Mouse (Mus musculus): ENCODE measurements around the gene Psd. TPM values are rescaled to one million over a fixed set of nuclear protein-coding genes. Genes with fewer than 3 reads are reported as not detected.

The Psd gene
- polyA plus RNA-seq, 1 experiment from 2014 or later = 99.1 TPM

DNA sequence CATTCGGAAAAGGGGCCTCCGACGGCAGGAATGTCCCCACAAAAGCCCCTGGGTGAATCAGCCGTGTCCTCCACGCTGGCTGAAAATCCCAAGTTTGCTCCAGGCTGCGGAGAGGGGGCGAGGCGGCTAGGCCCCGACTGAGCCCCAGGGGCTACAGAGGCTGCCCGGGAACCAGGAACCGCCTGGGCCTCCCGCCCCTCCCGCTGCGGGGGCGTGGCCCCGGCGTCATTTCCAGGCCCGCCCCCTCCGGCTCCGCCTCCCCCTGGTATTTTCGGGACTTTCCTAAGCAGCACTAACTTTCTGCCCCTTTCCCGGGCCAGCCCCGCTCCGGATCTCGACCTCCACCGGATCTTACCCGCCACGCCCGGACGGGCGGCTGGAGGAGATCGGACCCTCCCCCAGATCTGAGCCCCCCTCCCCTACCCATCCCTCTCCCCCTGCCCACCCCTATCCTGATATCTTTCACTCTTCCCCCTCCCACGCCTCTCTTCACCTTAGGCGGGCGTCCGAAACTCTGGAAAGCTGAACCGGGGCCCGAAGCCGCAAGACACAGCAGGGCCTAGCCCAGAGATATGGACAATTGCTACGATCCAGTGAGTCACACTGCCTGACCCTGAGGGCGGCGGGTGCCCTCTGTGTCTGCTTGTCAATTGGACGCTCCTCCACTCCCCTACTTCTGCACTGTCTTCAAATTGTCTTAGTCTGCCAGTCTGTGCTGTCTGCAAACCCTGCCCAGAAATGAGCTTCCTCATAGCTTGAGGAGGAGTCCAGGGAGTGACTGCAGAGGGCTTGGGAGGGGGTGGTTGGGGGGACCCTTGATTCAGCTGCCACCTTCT lies 21.3 kb downstream of the Psd start:
- under 1% methylated on average over 38 of the region's 43 CpGs for WGBS
- no peaks in the 10 kb centered on the region for H3K36me3 ChIP-seq (ENCODE audit: control insufficient read depth, insufficient read depth, low read length)
- H3K4me2 ChIP-seq (ENCODE audit: low read length) = peak overlapping the region; percentile 96
- H3K4me3 ChIP-seq (ENCODE audit: low read length) = peak overlapping the region; percentile 50
- peaks cover 14% of the 10 kb centered on the region for H3K4me1 ChIP-seq (ENCODE audit: control insufficient read depth, insufficient read depth, low read depth, low read length)
- H3K9ac ChIP-seq (ENCODE audit: low read depth, low read length) = peak overlapping the region; percentile 64
- peak; percentile 35; the same call in 1 of the 2 replicates for ATAC-seq
- peaks cover 14% of the 10 kb centered on the region for H3K27me3 ChIP-seq (replicated peaks; ENCODE audit: control insufficient read depth, insufficient read depth, low read length)
- no peak overlapping the region for H3K27ac ChIP-seq (ENCODE audit: low read depth, low read length)
- no peaks in the 10 kb centered on the region for H3K9me3 ChIP-seq (ENCODE audit: control insufficient read depth, low read length)

DNA sequence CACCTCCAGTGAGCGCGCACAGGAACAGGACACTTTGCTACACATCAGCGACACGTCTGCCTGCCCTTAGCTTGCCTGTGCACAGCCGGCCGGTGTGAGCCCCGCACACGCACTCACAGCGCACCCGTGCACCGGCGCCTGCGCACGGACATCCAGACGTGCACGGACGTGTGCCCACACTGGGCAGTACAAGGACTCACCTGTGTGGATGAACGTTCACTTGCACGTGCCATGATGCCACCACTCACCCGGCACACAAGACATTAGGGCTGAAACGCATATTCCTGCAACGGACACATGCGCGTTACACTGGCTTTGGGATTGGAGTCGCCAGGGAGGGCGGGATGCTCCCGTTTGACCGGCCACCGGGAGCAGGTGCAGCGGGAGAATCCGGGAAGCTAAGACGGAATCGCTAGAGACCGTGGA lies 22.0 kb downstream of the Psd start:
- Histone ChIP-seq H3K4me1 (ENCODE audit: control insufficient read depth, insufficient read depth, low read depth, low read length) (peaks cover 14% of the 10 kb centered on the region), H3K36me3 (ENCODE audit: control insufficient read depth, insufficient read depth, low read length) (no peaks in the 10 kb centered on the region), H3K27ac (ENCODE audit: low read depth, low read length) (no peak overlapping the region; the same call in 1 of the 2 replicates), H3K4me2 (ENCODE audit: low read length) (peak overlapping the region; percentile 96), H3K4me3 (ENCODE audit: low read length) (peak overlapping the region; percentile 50), H3K9me3 (ENCODE audit: control insufficient read depth, low read length) (no peaks in the 10 kb centered on the region), H3K27me3 (replicated peaks; ENCODE audit: control insufficient read depth, insufficient read depth, low read length) (peaks cover 14% of the 10 kb centered on the region), H3K9ac (ENCODE audit: low read depth, low read length) (peak overlapping the region; percentile 64)
- ATAC-seq = 0 out of 2 replicates have a peak, but pooled peaks have one; percentile 1
- WGBS = under 1% methylated on average over 33 of the region's 34 CpGs

DNA sequence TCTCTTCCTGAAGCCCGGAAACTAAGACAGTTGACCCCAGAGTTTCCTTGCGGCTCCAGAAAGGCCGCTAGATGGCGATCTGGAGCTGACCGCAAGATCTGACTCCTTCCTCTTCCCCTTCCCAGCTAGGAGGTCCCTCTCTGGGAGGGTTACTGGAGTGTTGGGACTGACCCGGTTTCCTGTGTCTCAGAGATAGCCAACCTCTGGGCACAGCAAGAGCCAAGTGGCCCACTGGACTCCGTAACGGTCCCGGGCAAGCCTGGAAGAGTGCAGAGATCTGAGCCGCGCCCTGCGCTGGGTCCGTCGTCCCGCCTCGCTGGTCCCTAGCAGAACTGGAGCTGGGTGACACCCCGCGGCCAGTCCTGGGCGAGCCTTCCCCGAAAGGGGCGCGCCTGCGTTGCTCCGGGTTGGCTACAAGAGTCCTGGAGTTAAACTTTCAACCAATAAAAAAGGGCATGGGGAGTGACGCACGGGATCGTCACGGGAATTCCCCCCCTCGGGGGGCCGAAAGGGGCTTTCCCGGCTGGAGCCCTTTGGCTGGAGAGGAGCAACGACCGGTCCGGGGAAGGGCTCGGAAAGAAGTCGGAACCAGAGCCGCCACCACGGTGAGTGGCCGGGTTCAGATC lies 22.6 kb downstream of the Psd start, which contains the start of gene Nfkb2:
Gene Nfkb2, plus strand, starts transcription at position 105 of the 626 bp plus-strand sequence.
- H3K4me2 ChIP-seq (ENCODE audit: low read length) = peak within 1 kb of the TSS; percentile 96
- peak within 1 kb of the TSS; percentile 50 for H3K4me3 ChIP-seq (ENCODE audit: low read length)
- WGBS = under 1% methylated on average over 39 of the region's 39 CpGs
- peak within 1 kb of the TSS; percentile 66; the same call in 1 of the 2 replicates for H3K27ac ChIP-seq (ENCODE audit: low read depth, low read length)
- H3K9ac ChIP-seq (ENCODE audit: low read depth, low read length) = peak within 1 kb of the TSS; percentile 64
- H3K36me3 ChIP-seq (ENCODE audit: control insufficient read depth, insufficient read depth, low read length) = no peaks in the 10 kb centered on the region
- peaks cover 14% of the 10 kb centered on the region for H3K27me3 ChIP-seq (replicated peaks; ENCODE audit: control insufficient read depth, insufficient read depth, low read length)
- ATAC-seq = peak; percentile 84
- no peaks in the 10 kb centered on the region for H3K9me3 ChIP-seq (ENCODE audit: control insufficient read depth, low read length)
- H3K4me1 ChIP-seq (ENCODE audit: control insufficient read depth, insufficient read depth, low read depth, low read length) = peaks cover 14% of the 10 kb centered on the region

DNA sequence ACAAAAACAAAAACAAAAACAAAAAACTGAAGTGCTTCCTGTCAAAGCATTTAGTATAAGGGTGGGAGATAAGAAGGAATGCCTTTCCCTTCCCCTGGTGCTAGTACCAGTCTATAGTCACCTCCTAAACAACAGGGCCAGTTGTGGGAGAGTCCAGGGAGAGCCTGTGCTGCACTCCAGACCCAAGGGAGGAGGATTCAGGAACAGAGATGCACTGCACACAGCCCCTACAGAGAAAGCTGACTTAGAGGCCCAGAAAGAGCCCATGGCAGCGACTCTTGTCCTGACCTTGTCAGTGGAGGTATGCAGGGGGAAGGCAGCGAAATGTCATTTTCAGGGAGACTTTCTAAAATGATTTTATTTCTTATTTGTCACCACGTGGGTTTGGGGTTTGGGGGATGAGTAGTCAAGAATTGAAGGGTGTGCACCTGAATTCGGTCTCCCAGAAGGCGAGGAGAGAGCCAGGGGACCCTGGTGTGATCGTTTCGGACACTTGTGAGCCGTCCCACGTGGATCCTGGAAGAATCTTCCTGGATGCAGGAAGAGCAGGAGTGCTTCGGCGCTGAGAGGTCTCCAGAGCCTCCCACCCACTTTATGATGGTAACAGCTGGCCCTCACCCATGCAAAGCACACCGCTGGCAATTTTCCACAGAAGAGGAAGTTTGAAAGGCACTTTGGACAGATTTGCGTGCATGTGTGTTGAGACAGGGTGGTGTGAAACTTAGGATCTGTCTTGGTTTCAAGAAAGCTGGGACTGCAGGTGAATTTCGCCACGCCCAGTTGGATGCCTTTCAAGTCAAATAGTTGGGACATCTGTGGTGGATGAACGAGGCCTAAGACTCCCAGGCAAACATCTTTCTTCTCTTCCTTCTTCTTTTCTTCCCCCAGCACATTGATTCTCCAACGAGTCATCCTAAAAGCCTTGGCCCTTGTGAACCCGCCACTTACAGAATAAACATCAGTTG lies 23.4 kb downstream of the Psd start:
- peak overlapping the region; percentile 96 for H3K4me2 ChIP-seq (ENCODE audit: low read length)
- ATAC-seq = no peak
- no peak overlapping the region; the same call in 1 of the 2 replicates for H3K9ac ChIP-seq (ENCODE audit: low read depth, low read length)
- H3K27me3 ChIP-seq (replicated peaks; ENCODE audit: control insufficient read depth, insufficient read depth, low read length) = peaks cover 14% of the 10 kb centered on the region
- H3K36me3 ChIP-seq (ENCODE audit: control insufficient read depth, insufficient read depth, low read length) = no peaks in the 10 kb centered on the region
- WGBS = 55% methylated on average over 18 of the region's 18 CpGs
- no peak overlapping the region for H3K27ac ChIP-seq (ENCODE audit: low read depth, low read length)
- H3K9me3 ChIP-seq (ENCODE audit: control insufficient read depth, low read length) = no peaks in the 10 kb centered on the region
- peaks cover 10% of the 10 kb centered on the region for H3K4me1 ChIP-seq (ENCODE audit: control insufficient read depth, insufficient read depth, low read depth, low read length)
- H3K4me3 ChIP-seq (ENCODE audit: low read length) = peak overlapping the region; percentile 50

DNA sequence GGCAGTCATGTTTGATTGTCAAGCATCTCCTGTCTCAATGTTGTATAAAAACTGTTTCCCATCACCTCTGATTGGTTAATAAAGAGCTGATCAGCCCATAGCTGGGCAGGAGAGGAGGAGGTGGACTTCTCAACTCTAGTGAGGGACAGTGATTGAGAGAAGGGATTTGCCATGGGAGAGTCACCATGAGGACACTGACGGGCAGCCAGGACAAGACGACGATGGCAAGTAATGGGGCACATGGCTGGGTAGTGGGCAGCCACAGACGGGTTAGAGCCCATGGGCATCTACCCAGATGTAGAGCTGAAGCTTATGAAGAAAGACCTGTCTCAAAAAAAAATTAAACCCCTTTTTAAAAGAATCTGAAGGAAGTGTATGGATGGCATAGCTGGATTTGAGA lies 24.4 kb downstream of the Psd start:
- no peak for ATAC-seq
- H3K27me3 ChIP-seq (replicated peaks; ENCODE audit: control insufficient read depth, insufficient read depth, low read length) = peaks cover 11% of the 10 kb centered on the region
- H3K9ac ChIP-seq (ENCODE audit: low read depth, low read length) = no peak overlapping the region
- H3K4me1 ChIP-seq (ENCODE audit: control insufficient read depth, insufficient read depth, low read depth, low read length) = peaks cover 9% of the 10 kb centered on the region
- no peak overlapping the region for H3K27ac ChIP-seq (ENCODE audit: low read depth, low read length)
- H3K36me3 ChIP-seq (ENCODE audit: control insufficient read depth, insufficient read depth, low read length) = no peaks in the 10 kb centered on the region
- WGBS = 85% methylated on average over 4 of the region's 4 CpGs
- no peak overlapping the region for H3K4me2 ChIP-seq (ENCODE audit: low read length)
- H3K4me3 ChIP-seq (ENCODE audit: low read length) = no peak overlapping the region
- H3K9me3 ChIP-seq (ENCODE audit: control insufficient read depth, low read length) = no peaks in the 10 kb centered on the region

DNA sequence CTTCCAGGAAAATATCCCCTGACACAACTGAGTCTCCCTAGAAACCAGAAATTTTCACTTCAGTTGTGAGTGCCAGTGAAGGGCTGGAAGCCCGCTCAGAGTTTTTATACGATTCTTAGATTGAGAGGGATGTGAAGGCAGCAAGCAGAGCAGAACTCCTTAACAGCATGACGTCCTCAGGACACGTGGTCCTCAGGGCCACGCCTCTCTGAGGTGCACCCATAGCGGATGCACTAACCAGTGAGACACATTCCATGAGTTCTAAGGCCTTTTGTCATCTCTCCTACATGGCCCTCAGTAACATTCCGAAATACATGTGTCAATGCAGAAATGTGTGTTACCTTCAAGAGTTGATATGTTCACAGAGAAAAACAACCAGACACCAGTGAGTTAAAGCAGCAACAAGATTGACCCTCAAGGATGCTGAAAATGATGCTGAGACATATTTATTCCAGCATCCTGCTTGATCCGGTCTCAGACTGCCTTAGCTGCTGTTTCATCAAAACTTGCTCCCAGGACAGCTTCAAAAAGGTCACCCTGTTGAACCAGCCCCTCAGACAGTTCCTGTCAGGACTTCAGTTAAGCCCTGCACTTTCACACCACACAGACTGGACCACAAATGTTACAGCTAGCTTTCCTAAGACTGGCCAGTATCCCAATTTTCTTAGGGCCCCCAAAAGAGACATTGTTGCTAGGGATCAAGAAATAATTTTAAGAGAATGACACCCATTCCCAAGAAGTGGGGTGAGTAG lies 26.5 kb downstream of the Psd start:
- H3K4me1 ChIP-seq (ENCODE audit: control insufficient read depth, insufficient read depth, low read depth, low read length) = peaks cover 7% of the 10 kb centered on the region
- H3K9me3 ChIP-seq (ENCODE audit: control insufficient read depth, low read length) = no peaks in the 10 kb centered on the region
- no peak overlapping the region for H3K9ac ChIP-seq (ENCODE audit: low read depth, low read length)
- no peak overlapping the region for H3K27ac ChIP-seq (ENCODE audit: low read depth, low read length)
- peaks cover 2% of the 10 kb centered on the region; the same call in 1 of the 2 replicates for H3K27me3 ChIP-seq (replicated peaks; ENCODE audit: control insufficient read depth, insufficient read depth, low read length)
- 41% methylated on average over 8 of the region's 8 CpGs for WGBS
- H3K36me3 ChIP-seq (ENCODE audit: control insufficient read depth, insufficient read depth, low read length) = no peaks in the 10 kb centered on the region
- ATAC-seq = no peak
- H3K4me3 ChIP-seq (ENCODE audit: low read length) = no peak overlapping the region
- H3K4me2 ChIP-seq (ENCODE audit: low read length) = no peak overlapping the region

DNA sequence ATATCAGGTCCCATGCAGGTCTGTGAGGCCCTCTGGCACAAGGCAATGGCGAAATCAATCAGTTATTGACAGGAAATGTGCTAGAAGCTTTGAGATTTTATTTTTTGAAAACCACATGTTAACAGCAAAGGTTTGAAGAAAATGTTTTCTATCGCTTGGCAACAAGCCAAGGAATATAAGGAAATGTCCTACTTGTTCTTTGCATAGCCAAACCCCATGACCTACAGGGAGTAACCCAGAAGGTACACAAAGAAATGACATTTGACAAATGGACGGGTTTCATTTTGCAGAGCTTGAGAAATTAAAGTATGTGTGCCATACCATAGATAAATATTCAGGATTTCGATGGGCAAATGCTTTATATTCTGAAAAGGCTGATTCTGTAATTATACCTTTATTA lies 30.0 kb downstream of the Psd start:
- Histone ChIP-seq H3K4me3 (ENCODE audit: low read length) (no peak overlapping the region), H3K27me3 (replicated peaks; ENCODE audit: control insufficient read depth, insufficient read depth, low read length) (peaks cover 1% of the 10 kb centered on the region; the same call in 1 of the 2 replicates), H3K4me2 (ENCODE audit: low read length) (no peak overlapping the region), H3K36me3 (ENCODE audit: control insufficient read depth, insufficient read depth, low read length) (no peaks in the 10 kb centered on the region), H3K4me1 (ENCODE audit: control insufficient read depth, insufficient read depth, low read depth, low read length) (no peaks in the 10 kb centered on the region), H3K27ac (ENCODE audit: low read depth, low read length) (no peak overlapping the region), H3K9ac (ENCODE audit: low read depth, low read length) (no peak overlapping the region), H3K9me3 (ENCODE audit: control insufficient read depth, low read length) (no peaks in the 10 kb centered on the region)
- ATAC-seq = no peak
- WGBS = 79% methylated on average over 4 of the region's 4 CpGs

DNA sequence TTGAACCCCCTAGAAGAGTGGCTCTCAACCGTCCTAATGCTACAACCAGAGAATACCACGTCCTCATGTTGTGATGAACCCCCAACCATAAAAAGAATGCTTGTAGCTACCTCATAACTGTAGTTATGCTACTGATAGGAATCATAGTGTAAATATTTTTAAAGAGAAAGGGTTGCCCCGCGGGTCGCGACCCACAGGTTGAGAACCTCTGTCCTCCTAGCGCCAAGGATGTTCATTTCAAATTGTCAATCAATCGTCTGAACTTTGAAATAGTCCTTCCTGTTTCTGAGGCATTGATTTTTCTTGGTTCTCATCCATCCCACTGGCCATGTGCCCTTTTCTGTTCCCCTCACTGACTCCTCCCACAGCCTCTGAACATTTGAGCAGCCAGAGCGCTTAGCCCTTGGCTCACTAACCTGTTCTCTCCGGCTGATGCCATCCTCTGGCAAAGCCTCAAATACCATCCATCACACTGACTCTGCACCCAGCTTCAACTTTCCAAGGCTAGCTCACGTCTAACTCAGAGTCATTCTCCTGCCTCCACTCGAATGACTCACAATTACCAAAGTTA lies 36.3 kb downstream of the Psd start:
- no peak for ATAC-seq
- Histone ChIP-seq H3K27me3 (replicated peaks; ENCODE audit: control insufficient read depth, insufficient read depth, low read length) (no peaks in the 10 kb centered on the region; the same call in 1 of the 2 replicates), H3K4me3 (ENCODE audit: low read length) (no peak overlapping the region), H3K27ac (ENCODE audit: low read depth, low read length) (no peak overlapping the region), H3K4me2 (ENCODE audit: low read length) (no peak overlapping the region), H3K9me3 (ENCODE audit: control insufficient read depth, low read length) (no peaks in the 10 kb centered on the region), H3K9ac (ENCODE audit: low read depth, low read length) (no peak overlapping the region), H3K4me1 (ENCODE audit: control insufficient read depth, insufficient read depth, low read depth, low read length) (no peaks in the 10 kb centered on the region), H3K36me3 (ENCODE audit: control insufficient read depth, insufficient read depth, low read length) (peaks cover 9% of the 10 kb centered on the region)
- 72% methylated on average over 12 of the region's 12 CpGs for WGBS
